Mouse (Mus musculus) embryonic facial prominence, embryonic 12.5 days (tissue): ENCODE measurements around the gene Asl. TPM values are rescaled to one million over a fixed set of nuclear protein-coding genes. Genes with fewer than 3 reads are reported as not detected.

Experiments
- ATAC-seq: fragments of 200-750 bp; cut with Nextera tagmentation; 2 replicates; pipeline ENCODE4 v1.8.0; 2017; ENCODE audit not compliant: insufficient number of reproducible peaks, insufficient read depth, low FRiP score, low TSS enrichment
- H3K27ac ChIP-seq: fragments of 300-500 bp; sonication (generic); 2 replicates; pipeline ENCODE4 v1.5.1; 2016; ENCODE audit warnings: mild to moderate bottlenecking
- H3K27me3 ChIP-seq: fragments of 300-500 bp; sonication (generic); 2 replicates; pipeline ENCODE4 v1.6.1; 2016; ENCODE audit warnings: mild to moderate bottlenecking, moderate library complexity
- H3K36me3 ChIP-seq: fragments of 300-500 bp; sonication (generic); 2 replicates; pipeline ENCODE4 v1.6.1; 2016; ENCODE audit warnings: mild to moderate bottlenecking
- H3K4me1 ChIP-seq: fragments of 300-500 bp; sonication (generic); 2 replicates; pipeline ENCODE4 v1.6.1; 2016
- H3K4me2 ChIP-seq: fragments of 300-500 bp; sonication (generic); replicated peaks from 2 replicates; pipeline ENCODE4 v1.6.1; 2016; ENCODE audit warnings: mild to moderate bottlenecking, moderate library complexity
- H3K4me3 ChIP-seq: fragments of 300-500 bp; sonication (generic); 2 replicates; pipeline ENCODE4 v1.5.1; 2016; ENCODE audit warnings: mild to moderate bottlenecking
- H3K9ac ChIP-seq: fragments of 300-500 bp; sonication (generic); 2 replicates; pipeline ENCODE4 v1.6.1; 2016; ENCODE audit warnings: mild to moderate bottlenecking, moderate library complexity
- H3K9me3 ChIP-seq: fragments of 300-500 bp; sonication (generic); 2 replicates; pipeline ENCODE4 v1.6.1; 2016; ENCODE audit warnings: mild to moderate bottlenecking, moderate library complexity
- WGBS: fragments of 180-500 bp; shearing (Covaris S2); methylation state at CpG from one replicate; pipeline ENCODE4 v1.1.7; 2016; 5-methylcytosine and 5-hydroxymethylcytosine counted together
- polyA plus RNA-seq: library from polyadenylated mRNA; unstranded; fragments of >200 nt; fragmentation: Nextera tagmentation; extraction: Ambion mirVana; gene quantifications from 2 replicates; pipeline ENCODE4 v1.2.1, GENCODE M21; 2016

The Asl gene
- polyA plus RNA-seq, 1 experiment from 2014 or later = 24.0 TPM

GRCm38 (mm10) chr5:129974354-129974753 lies 54.7 kb downstream of the Asl start:
- Histone ChIP-seq H3K36me3 (peaks cover 6% of the 10 kb centered on the region), H3K27ac (no peak overlapping the region), H3K9me3 (no peaks in the 10 kb centered on the region), H3K4me2 (no peak overlapping the region), H3K4me1 (no peaks in the 10 kb centered on the region), H3K4me3 (no peak overlapping the region), H3K9ac (no peak overlapping the region), H3K27me3 (no peaks in the 10 kb centered on the region)
- WGBS = 93% methylated on average over 4 of the region's 4 CpGs
- ATAC-seq = no peak

GRCm38 (mm10) chr5:129971491-129971890 lies 57.6 kb downstream of the Asl start:
- no peak for ATAC-seq
- WGBS = 86% methylated on average over 4 of the region's 4 CpGs
- Histone ChIP-seq H3K9me3 (no peaks in the 10 kb centered on the region), H3K27me3 (no peaks in the 10 kb centered on the region), H3K4me1 (no peaks in the 10 kb centered on the region), H3K4me2 (no peak overlapping the region), H3K27ac (no peak overlapping the region), H3K36me3 (peaks cover 6% of the 10 kb centered on the region), H3K4me3 (no peak overlapping the region), H3K9ac (no peak overlapping the region)

- H3K4me1 ChIP-seq = no peaks in the 10 kb centered on the region
- ATAC-seq = no peak
- H3K4me3 ChIP-seq = no peak overlapping the region
- H3K9me3 ChIP-seq = no peaks in the 10 kb centered on the region
- no peak overlapping the region for H3K27ac ChIP-seq
- 83% methylated on average over 7 of the region's 7 CpGs for WGBS
- no peaks in the 10 kb centered on the region for H3K27me3 ChIP-seq
- peaks cover 6% of the 10 kb centered on the region for H3K36me3 ChIP-seq
- H3K9ac ChIP-seq = no peak overlapping the region
- H3K4me2 ChIP-seq = no peak overlapping the region
Measured at GRCm38 (mm10) chr5:129968417-129968816, 60.6 kb downstream of the Asl start.

- Histone ChIP-seq H3K27ac (no peak overlapping the region), H3K9ac (no peak overlapping the region), H3K27me3 (no peaks in the 10 kb centered on the region), H3K4me3 (no peak overlapping the region), H3K4me1 (no peaks in the 10 kb centered on the region), H3K4me2 (no peak overlapping the region), H3K36me3 (peaks cover 1% of the 10 kb centered on the region), H3K9me3 (no peaks in the 10 kb centered on the region)
- WGBS = 74% methylated on average over 3 of the region's 3 CpGs
- no peak for ATAC-seq
Measured at GRCm38 (mm10) chr5:129966448-129966847, 62.6 kb downstream of the Asl start.

- Histone ChIP-seq H3K9me3 (no peaks in the 10 kb centered on the region), H3K36me3 (peaks cover 4% of the 10 kb centered on the region; the same call in 1 of the 2 replicates), H3K4me2 (no peak overlapping the region), H3K4me1 (no peaks in the 10 kb centered on the region), H3K27me3 (no peaks in the 10 kb centered on the region), H3K9ac (no peak overlapping the region), H3K27ac (no peak overlapping the region), H3K4me3 (no peak overlapping the region)
- ATAC-seq = no peak
- WGBS = 74% methylated on average over 4 of the region's 4 CpGs
Measured at GRCm38 (mm10) chr5:129963224-129963623, 65.8 kb downstream of the Asl start.

Other genes starting within 250 kb of the Asl start
- gene Psph, start 241.8 kb downstream of the Asl start, polyA plus RNA-seq = 30.0 and 31.7 TPM in 2 replicates
- gene Sumf2, start 182.3 kb downstream of the Asl start, polyA plus RNA-seq = 84.3 and 88.4 TPM in 2 replicates
- gene Chchd2, start 141.8 kb downstream of the Asl start, polyA plus RNA-seq = 862 and 908 TPM in 2 replicates
- gene Zbed5, start 133.5 kb downstream of the Asl start, polyA plus RNA-seq = 11.5 and 12.3 TPM in 2 replicates
- gene Phkg1, start 130.7 kb downstream of the Asl start, polyA plus RNA-seq = 0.14 and 0.24 TPM in 2 replicates
- gene Nupr1l, start 120.7 kb downstream of the Asl start, polyA plus RNA-seq = 4.2 and 4.5 TPM in 2 replicates
- 35.1 and 35.8 TPM in 2 replicates for gene Vkorc1l1, start 87.3 kb downstream of the Asl start, polyA plus RNA-seq
- 35.4 and 35.9 TPM in 2 replicates for gene Gusb, start 26.2 kb downstream of the Asl start, polyA plus RNA-seq
- gene Crcp, start within 50 bp of the Asl start, polyA plus RNA-seq = 42.0 and 42.9 TPM in 2 replicates
- gene Tpst1, start 44.1 kb upstream of the Asl start, polyA plus RNA-seq = 77.2 and 83.6 TPM in 2 replicates
- gene Kctd7, start 115.6 kb upstream of the Asl start, polyA plus RNA-seq = 7.3 and 8.7 TPM in 2 replicates
- 26.3 and 30.3 TPM in 2 replicates for gene Rabgef1, start 142.6 kb upstream of the Asl start, polyA plus RNA-seq
- 37.6 and 38.2 TPM in 2 replicates for gene Tmem248, start 187.8 kb upstream of the Asl start, polyA plus RNA-seq
- 67.2 and 67.7 TPM in 2 replicates for gene Sbds, start 226.3 kb upstream of the Asl start, polyA plus RNA-seq
- 29.8 and 30.4 TPM in 2 replicates for gene Tyw1, start 226.4 kb upstream of the Asl start, polyA plus RNA-seq